Mouse (Mus musculus) heart, adult 2 months (tissue): ENCODE measurements around the gene Dnajb6.

Experiments
- CTCF ChIP-seq: fragments of 200-600 bp; IDR thresholded peaks from 2 replicates; pipeline ENCODE4 v1.8.1; 2022; ENCODE audit warnings: antibody characterized with exemption, mild to moderate bottlenecking, moderate library complexity
- EP300 ChIP-seq: fragments of 200-500 bp; IDR thresholded peaks from 2 replicates; pipeline ENCODE4 v1.6.1; 2011; ENCODE audit warnings: low read depth, low read length, control low read depth; ENCODE audit not compliant: insufficient read depth
- POLR2A ChIP-seq: fragments of 200-500 bp; IDR thresholded peaks from 2 replicates; pipeline ENCODE4 v1.6.1; 2011; ENCODE audit warnings: mild to moderate bottlenecking, low read depth, low read length, control low read depth; ENCODE audit not compliant: insufficient read depth

- no peak for TF ChIP-seq POLR2A
- TF ChIP-seq CTCF: no peak
- no peak for TF ChIP-seq EP300
These were observed 2.6 kb downstream of the Dnajb6 start for GRCm38 (mm10) chr5:29738076-29738475.
